8 mouse cellular contexts compared by ENCODE assay signal in the genomic region with DNA sequence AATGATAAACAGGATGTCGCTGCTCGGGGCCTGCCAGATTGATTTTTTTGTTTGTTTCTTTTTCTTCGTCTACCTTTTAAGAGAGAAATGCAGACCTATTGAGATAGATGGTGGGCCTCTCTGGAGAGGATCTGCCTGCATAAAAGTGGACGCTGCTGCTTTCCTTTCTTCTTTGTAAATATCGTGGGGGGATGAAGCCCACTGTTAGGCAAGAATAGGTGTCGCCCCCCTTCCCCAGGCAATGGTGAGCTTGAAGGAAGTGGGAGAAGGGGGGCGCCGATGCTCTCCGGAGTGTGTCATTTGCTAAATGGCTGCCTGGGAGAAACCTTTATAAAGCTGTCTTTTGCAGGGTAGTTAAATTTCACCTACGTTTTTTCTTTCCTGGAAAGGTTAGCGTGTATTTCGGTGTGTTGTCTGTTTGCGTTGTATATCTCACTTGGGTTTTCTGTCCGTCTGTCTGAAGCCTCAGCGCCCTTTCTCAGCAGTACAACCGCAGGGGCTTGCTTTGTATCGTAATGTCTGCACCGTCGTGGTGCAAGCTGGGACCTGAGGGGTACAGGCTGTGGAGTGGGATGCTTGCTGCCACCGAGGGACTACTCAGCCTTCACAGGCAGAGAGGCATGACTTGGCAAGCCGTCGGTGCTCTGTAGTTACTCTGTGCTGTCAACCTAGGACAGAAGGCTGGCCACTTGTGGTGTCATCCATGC. TPM values are rescaled to one million over a fixed set of nuclear protein-coding genes. Genes with fewer than 3 reads are reported as not detected.
DNase-seq lines count a peak whose midpoint lies in the region; ATAC-seq and TF ChIP-seq lines count a peak whose summit lies in the region.

No protein-coding gene starts in this region.

- no peak for TF ChIP-seq CTCF in bone marrow, adult 2 months (IDR thresholded peaks at IDR 0.05; ENCODE audit: control insufficient read depth, insufficient read depth, low read length)

- DNase-seq in ovary, postnatal 36 days (ENCODE audit: low spot score), result peak; percentile 41
- no peak for DNase-seq in ovary, adult 18-20 months (ENCODE audit: low spot score)
- peak; percentile 49 for DNase-seq in midbrain, embryonic 10.5 days (ENCODE audit: low spot score)
- peak; percentile 74 for DNase-seq in thymus, postnatal 0 days (ENCODE audit: low spot score)
- no peak for DNase-seq in urinary bladder, postnatal 4 days (ENCODE audit: low spot score in 2 of 2)

- no peaks in the 10 kb centered on the region for H3K27me3 ChIP-seq in forebrain, embryonic 15.5 days
- no peaks in the 10 kb centered on the region for H3K27me3 ChIP-seq in kidney, embryonic 16.5 days (ENCODE audit: insufficient read depth, low read length)
- H3K27me3 ChIP-seq in midbrain, embryonic 10.5 days (ENCODE audit: low read depth, poor library complexity, severe bottlenecking), result no peaks in the 10 kb centered on the region

- no peaks in the 10 kb centered on the region for H3K9me3 ChIP-seq in forebrain, embryonic 15.5 days
- no peaks in the 10 kb centered on the region for H3K9me3 ChIP-seq in kidney, embryonic 16.5 days (ENCODE audit: low read length)
- no peaks in the 10 kb centered on the region for H3K9me3 ChIP-seq in midbrain, embryonic 10.5 days (replicated peaks)

- peaks cover 6% of the 10 kb centered on the region for H3K4me1 ChIP-seq in bone marrow, adult 2 months (ENCODE audit: control insufficient read depth, insufficient read depth, low read length)
- H3K4me1 ChIP-seq in forebrain, embryonic 15.5 days, result peaks cover 52% of the 10 kb centered on the region
- peaks cover 54% of the 10 kb centered on the region for H3K4me1 ChIP-seq in kidney, embryonic 16.5 days (ENCODE audit: insufficient read depth, low read length)
- H3K4me1 ChIP-seq in midbrain, embryonic 10.5 days, result peaks cover 61% of the 10 kb centered on the region

- peak overlapping the region; percentile 78 for H3K4me3 ChIP-seq in bone marrow, adult 2 months (replicated peaks; ENCODE audit: control insufficient read depth, low read depth, low read length)
- peak overlapping the region; percentile 88 for H3K4me3 ChIP-seq in forebrain, embryonic 15.5 days
- H3K4me3 ChIP-seq in kidney, embryonic 16.5 days (ENCODE audit: low read length), result peak overlapping the region; percentile 83
- H3K4me3 ChIP-seq in midbrain, embryonic 10.5 days, result peak overlapping the region; percentile 96

- no peak for TF ChIP-seq POLR2A in bone marrow, adult 2 months (IDR thresholded peaks at IDR 0.05; ENCODE audit: borderline replicate concordance, control insufficient read depth, low read depth, low read length)

- peak; percentile 51 for ATAC-seq in forebrain, embryonic 15.5 days (replicated peaks)
- ATAC-seq in kidney, embryonic 16.5 days (ENCODE audit: low FRiP score, low TSS enrichment), result peak; percentile 13; the same call in 1 of the 2 replicates

- 1% methylated on average over 22 of the region's 22 CpGs for WGBS in bone marrow, adult 2 months
- under 1% methylated on average over 22 of the region's 22 CpGs for WGBS in forebrain, embryonic 15.5 days
- WGBS in kidney, embryonic 16.5 days, result 0% methylated on average over 22 of the region's 22 CpGs
- under 1% methylated on average over 22 of the region's 22 CpGs for WGBS in midbrain, embryonic 10.5 days

- peak overlapping the region; percentile 99 for H3K9ac ChIP-seq in forebrain, embryonic 15.5 days (replicated peaks)
- peak overlapping the region; percentile 98 for H3K9ac ChIP-seq in kidney, embryonic 16.5 days (replicated peaks; ENCODE audit: low read length)

- H3K4me2 ChIP-seq in forebrain, embryonic 15.5 days (replicated peaks), result peak overlapping the region; percentile 64
- H3K4me2 ChIP-seq in kidney, embryonic 16.5 days (replicated peaks; ENCODE audit: low read depth, low read length), result peak overlapping the region; percentile 86

- no peaks in the 10 kb centered on the region for H3K36me3 ChIP-seq in forebrain, embryonic 15.5 days
- no peaks in the 10 kb centered on the region for H3K36me3 ChIP-seq in kidney, embryonic 16.5 days (ENCODE audit: insufficient read depth, low read length)
- H3K36me3 ChIP-seq in midbrain, embryonic 10.5 days, result peaks cover 2% of the 10 kb centered on the region; the same call in 1 of the 2 replicates

- H3K27ac ChIP-seq in bone marrow, adult 2 months (ENCODE audit: control insufficient read depth, insufficient read depth, low read depth, low read length, poor library complexity), result peak overlapping the region; percentile 96
- peak overlapping the region; percentile 99 for H3K27ac ChIP-seq in forebrain, embryonic 15.5 days (replicated peaks)
- H3K27ac ChIP-seq in kidney, embryonic 16.5 days (ENCODE audit: low read length), result peak overlapping the region; percentile 99
- peak overlapping the region; percentile 100 for H3K27ac ChIP-seq in midbrain, embryonic 10.5 days (replicated peaks)

RNA-seq across cellular contexts. Expression of a gene that starts 0.9 kb away (rescaled TPM):
- 32.3 and 44.5 TPM in 2 replicates for polyA plus RNA-seq in bone marrow, adult 2 months (2011; ENCODE audit: insufficient read depth, insufficient read length, low replicate concordance, missing spikeins)
- polyA plus RNA-seq in forebrain, embryonic 15.5 days (2015; fragmentation: Nextera tagmentation; extraction: Ambion mirVana), result 76.2 and 88.8 TPM in 2 replicates
- 30.3 and 30.4 TPM in 2 replicates for polyA plus RNA-seq in kidney, embryonic 16.5 days (2015; fragmentation: Nextera tagmentation; extraction: Ambion mirVana)
- polyA plus RNA-seq in midbrain, embryonic 10.5 days (2016; fragmentation: Nextera tagmentation; extraction: Ambion mirVana), result 41.5 and 57.6 TPM in 2 replicates
- polyA plus RNA-seq in thymus, postnatal 0 days (2015; fragmentation: Nextera tagmentation; extraction: Ambion mirVana), result 22.5 and 33.6 TPM in 2 replicates

RNA-seq across cellular contexts. Expression of a gene that starts 56.5 kb away (rescaled TPM):
- polyA plus RNA-seq in bone marrow, adult 2 months (2011; ENCODE audit: insufficient read depth, insufficient read length, low replicate concordance, missing spikeins), result not detected in 2 replicates
- polyA plus RNA-seq in forebrain, embryonic 15.5 days (2015; fragmentation: Nextera tagmentation; extraction: Ambion mirVana), result 16.4 and 17.0 TPM in 2 replicates
- polyA plus RNA-seq in kidney, embryonic 16.5 days (2015; fragmentation: Nextera tagmentation; extraction: Ambion mirVana), result 6.8 and 7.8 TPM in 2 replicates
- polyA plus RNA-seq in midbrain, embryonic 10.5 days (2016; fragmentation: Nextera tagmentation; extraction: Ambion mirVana), result 7.1 and 7.8 TPM in 2 replicates
- polyA plus RNA-seq in thymus, postnatal 0 days (2015; fragmentation: Nextera tagmentation; extraction: Ambion mirVana), result 0.91 and 1.0 TPM in 2 replicates

Comparison
In these comparisons a context has a peak if more than half of its experiments do, and no peak if none do; other contexts are left out.
1. DNase-seq: peak in ovary, postnatal 36 days (single experiment), midbrain, embryonic 10.5 days (single experiment) and thymus, postnatal 0 days (single experiment); none in ovary, adult 18-20 months (single experiment) and urinary bladder, postnatal 4 days (0 of 2).
2. Peak in every context shown above with its lines, with median percentiles within 50 percentile points of each other: H3K27ac ChIP-seq and H3K4me3 ChIP-seq.